Mouse (Mus musculus): ENCODE measurements around the gene Slc17a1. TPM values are rescaled to one million over a fixed set of nuclear protein-coding genes. Genes with fewer than 3 reads are reported as not detected.

The Slc17a1 gene
- polyA plus RNA-seq, 1 experiment from 2014 or later, result 0.17 TPM

GRCm38 (mm10) chr13:23849299-23849698 is 18.3 kb upstream of the Slc17a1 start:
- 32% methylated on average over 2 of the region's 2 CpGs for WGBS (ENCODE audit: insufficient replicate concordance)
- Histone ChIP-seq H3K9ac (ENCODE audit: low read depth, low read length) (no peak overlapping the region), H3K4me2 (ENCODE audit: low read depth, low read length) (no peak overlapping the region), H3K27me3 (ENCODE audit: control insufficient read depth, insufficient read depth, low read depth, low read length) (no peaks in the 10 kb centered on the region), H3K27ac (ENCODE audit: low read length) (0 out of 2 replicates have a peak overlapping the region, but pooled peaks have one; percentile 21), H3K36me3 (ENCODE audit: control insufficient read depth, insufficient read depth) (no peaks in the 10 kb centered on the region), H3K9me3 (replicated peaks; ENCODE audit: control insufficient read depth, low read length) (no peaks in the 10 kb centered on the region), H3K4me3 (ENCODE audit: low read depth, low read length) (no peak overlapping the region), H3K4me1 (ENCODE audit: control insufficient read depth, low read depth, low read length) (no peaks in the 10 kb centered on the region)
- ATAC-seq (ENCODE audit: low read depth), result no peak

GRCm38 (mm10) chr13:23856401-23856800 is 11.1 kb upstream of the Slc17a1 start:
- H3K9me3 ChIP-seq (replicated peaks; ENCODE audit: control insufficient read depth, low read length), result no peaks in the 10 kb centered on the region
- no peak for ATAC-seq (ENCODE audit: low read depth)
- 58% methylated on average over 3 of the region's 3 CpGs for WGBS (ENCODE audit: insufficient replicate concordance)
- H3K4me2 ChIP-seq (ENCODE audit: low read depth, low read length), result no peak overlapping the region
- H3K4me1 ChIP-seq (ENCODE audit: control insufficient read depth, low read depth, low read length), result no peaks in the 10 kb centered on the region
- no peaks in the 10 kb centered on the region for H3K36me3 ChIP-seq (ENCODE audit: control insufficient read depth, insufficient read depth)
- H3K27ac ChIP-seq (ENCODE audit: low read length), result no peak overlapping the region
- no peak overlapping the region for H3K9ac ChIP-seq (ENCODE audit: low read depth, low read length)
- H3K4me3 ChIP-seq (ENCODE audit: low read depth, low read length), result no peak overlapping the region
- H3K27me3 ChIP-seq (ENCODE audit: control insufficient read depth, insufficient read depth, low read depth, low read length), result no peaks in the 10 kb centered on the region

GRCm38 (mm10) chr13:23861815-23862214 is 5.7 kb upstream of the Slc17a1 start:
- Histone ChIP-seq H3K27me3 (ENCODE audit: control insufficient read depth, insufficient read depth, low read depth, low read length) (no peaks in the 10 kb centered on the region), H3K9ac (ENCODE audit: low read depth, low read length) (no peak overlapping the region), H3K27ac (ENCODE audit: low read length) (no peak overlapping the region), H3K4me1 (ENCODE audit: control insufficient read depth, low read depth, low read length) (no peaks in the 10 kb centered on the region), H3K4me3 (ENCODE audit: low read depth, low read length) (no peak overlapping the region), H3K4me2 (ENCODE audit: low read depth, low read length) (no peak overlapping the region), H3K36me3 (ENCODE audit: control insufficient read depth, insufficient read depth) (no peaks in the 10 kb centered on the region), H3K9me3 (replicated peaks; ENCODE audit: control insufficient read depth, low read length) (no peaks in the 10 kb centered on the region)
- ATAC-seq (ENCODE audit: low read depth), result no peak

GRCm38 (mm10) chr13:23864711-23865110 is 2.8 kb upstream of the Slc17a1 start:
- no peak overlapping the region for H3K9ac ChIP-seq (ENCODE audit: low read depth, low read length)
- H3K9me3 ChIP-seq (replicated peaks; ENCODE audit: control insufficient read depth, low read length), result no peaks in the 10 kb centered on the region
- H3K4me2 ChIP-seq (ENCODE audit: low read depth, low read length), result no peak overlapping the region
- ATAC-seq (ENCODE audit: low read depth), result no peak
- H3K27ac ChIP-seq (ENCODE audit: low read length), result no peak overlapping the region
- H3K4me3 ChIP-seq (ENCODE audit: low read depth, low read length), result no peak overlapping the region
- no peaks in the 10 kb centered on the region for H3K27me3 ChIP-seq (ENCODE audit: control insufficient read depth, insufficient read depth, low read depth, low read length)
- H3K4me1 ChIP-seq (ENCODE audit: control insufficient read depth, low read depth, low read length), result no peaks in the 10 kb centered on the region; the same call in 1 of the 2 replicates
- 52% methylated on average over 9 of the region's 9 CpGs for WGBS (ENCODE audit: insufficient replicate concordance)
- no peaks in the 10 kb centered on the region for H3K36me3 ChIP-seq (ENCODE audit: control insufficient read depth, insufficient read depth)

GRCm38 (mm10) chr13:23866086-23866710 is 1.4 kb upstream of the Slc17a1 start:
- Histone ChIP-seq H3K27me3 (ENCODE audit: control insufficient read depth, insufficient read depth, low read depth, low read length) (no peaks in the 10 kb centered on the region), H3K36me3 (ENCODE audit: control insufficient read depth, insufficient read depth) (no peaks in the 10 kb centered on the region), H3K4me2 (ENCODE audit: low read depth, low read length) (peak overlapping the region; percentile 24), H3K4me3 (ENCODE audit: low read depth, low read length) (peak overlapping the region; percentile 7), H3K27ac (ENCODE audit: low read length) (peak overlapping the region; percentile 73), H3K4me1 (ENCODE audit: control insufficient read depth, low read depth, low read length) (no peaks in the 10 kb centered on the region; the same call in 1 of the 2 replicates), H3K9me3 (replicated peaks; ENCODE audit: control insufficient read depth, low read length) (no peaks in the 10 kb centered on the region), H3K9ac (ENCODE audit: low read depth, low read length) (no peak overlapping the region; the same call in 1 of the 2 replicates)
- 48% methylated on average over 9 of the region's 9 CpGs for WGBS (ENCODE audit: insufficient replicate concordance)
- ATAC-seq (ENCODE audit: low read depth), result peak; percentile 71

GRCm38 (mm10) chr13:23867000-23867399 is 550 bp upstream of the Slc17a1 start:
- Histone ChIP-seq H3K27ac (ENCODE audit: low read length) (peak overlapping the region; percentile 73), H3K9ac (ENCODE audit: low read depth, low read length) (peak overlapping the region; percentile 25; the same call in 1 of the 2 replicates), H3K36me3 (ENCODE audit: control insufficient read depth, insufficient read depth) (no peaks in the 10 kb centered on the region), H3K9me3 (replicated peaks; ENCODE audit: control insufficient read depth, low read length) (no peaks in the 10 kb centered on the region), H3K4me3 (ENCODE audit: low read depth, low read length) (no peak overlapping the region), H3K27me3 (ENCODE audit: control insufficient read depth, insufficient read depth, low read depth, low read length) (no peaks in the 10 kb centered on the region), H3K4me2 (ENCODE audit: low read depth, low read length) (peak overlapping the region; percentile 24), H3K4me1 (ENCODE audit: control insufficient read depth, low read depth, low read length) (no peaks in the 10 kb centered on the region; the same call in 1 of the 2 replicates)
- WGBS (ENCODE audit: insufficient replicate concordance), result 63% methylated on average over 6 of the region's 6 CpGs
- peak; percentile 46; the same call in 1 of the 2 replicates for ATAC-seq (ENCODE audit: low read depth)

GRCm38 (mm10) chr13:23868790-23869533 is 1.4 kb downstream of the Slc17a1 start:
- Histone ChIP-seq H3K27me3 (ENCODE audit: control insufficient read depth, insufficient read depth, low read depth, low read length) (no peaks in the 10 kb centered on the region), H3K9ac (ENCODE audit: low read depth, low read length) (no peak overlapping the region), H3K36me3 (ENCODE audit: control insufficient read depth, insufficient read depth) (no peaks in the 10 kb centered on the region), H3K4me1 (ENCODE audit: control insufficient read depth, low read depth, low read length) (no peaks in the 10 kb centered on the region; the same call in 1 of the 2 replicates), H3K27ac (ENCODE audit: low read length) (peak overlapping the region; percentile 70), H3K4me2 (ENCODE audit: low read depth, low read length) (no peak overlapping the region), H3K4me3 (ENCODE audit: low read depth, low read length) (no peak overlapping the region), H3K9me3 (replicated peaks; ENCODE audit: control insufficient read depth, low read length) (no peaks in the 10 kb centered on the region)
- peak; percentile 45 for ATAC-seq (ENCODE audit: low read depth)
- 49% methylated on average over 8 of the region's 8 CpGs for WGBS (ENCODE audit: insufficient replicate concordance)

- Histone ChIP-seq H3K9me3 (replicated peaks; ENCODE audit: control insufficient read depth, low read length) (no peaks in the 10 kb centered on the region), H3K4me1 (ENCODE audit: control insufficient read depth, low read depth, low read length) (no peaks in the 10 kb centered on the region; the same call in 1 of the 2 replicates), H3K9ac (ENCODE audit: low read depth, low read length) (no peak overlapping the region), H3K27me3 (ENCODE audit: control insufficient read depth, insufficient read depth, low read depth, low read length) (no peaks in the 10 kb centered on the region), H3K4me3 (ENCODE audit: low read depth, low read length) (no peak overlapping the region), H3K4me2 (ENCODE audit: low read depth, low read length) (no peak overlapping the region), H3K36me3 (ENCODE audit: control insufficient read depth, insufficient read depth) (no peaks in the 10 kb centered on the region), H3K27ac (ENCODE audit: low read length) (no peak overlapping the region)
- WGBS (ENCODE audit: insufficient replicate concordance), result 57% methylated on average over 3 of the region's 3 CpGs
- ATAC-seq (ENCODE audit: low read depth), result no peak
These were observed 2.4 kb downstream of the Slc17a1 start for GRCm38 (mm10) chr13:23869996-23870395.

GRCm38 (mm10) chr13:23873141-23873540 is 5.6 kb downstream of the Slc17a1 start:
- WGBS (ENCODE audit: insufficient replicate concordance), result 33% methylated on average over 5 of the region's 5 CpGs
- H3K9ac ChIP-seq (ENCODE audit: low read depth, low read length), result no peak overlapping the region
- ATAC-seq (ENCODE audit: low read depth), result no peak
- H3K9me3 ChIP-seq (replicated peaks; ENCODE audit: control insufficient read depth, low read length), result no peaks in the 10 kb centered on the region
- no peaks in the 10 kb centered on the region for H3K36me3 ChIP-seq (ENCODE audit: control insufficient read depth, insufficient read depth)
- H3K27ac ChIP-seq (ENCODE audit: low read length), result no peak overlapping the region
- no peaks in the 10 kb centered on the region; the same call in 1 of the 2 replicates for H3K4me1 ChIP-seq (ENCODE audit: control insufficient read depth, low read depth, low read length)
- H3K4me2 ChIP-seq (ENCODE audit: low read depth, low read length), result no peak overlapping the region
- no peak overlapping the region for H3K4me3 ChIP-seq (ENCODE audit: low read depth, low read length)
- H3K27me3 ChIP-seq (ENCODE audit: control insufficient read depth, insufficient read depth, low read depth, low read length), result no peaks in the 10 kb centered on the region

Data from liver, embryonic 16.5 days (tissue).